Mouse (Mus musculus) MEL (cell line): Measurements from ENCODE around the gene Gatad2b. TPM values are rescaled to one million over a fixed set of nuclear protein-coding genes. Genes with fewer than 3 reads are reported as not detected.
"Not testable (repeated sequence)": the region's sequence is repeated elsewhere in the genome, so short reads cannot be mapped to it uniquely, and the experiment has no call there.

Experiments used
- DNase-seq: peaks from one replicate; pipeline ENCODE4 v3.0.0; 2011; ENCODE audit warnings: low read depth, low spot score
- H3K27ac ChIP-seq: 2 replicates; pipeline ENCODE4 v1.5.1; 2012; ENCODE audit warnings: low read depth, mild to moderate bottlenecking, control low read depth, low read length, moderate library complexity; ENCODE audit not compliant: control insufficient read depth
- H3K27me3 ChIP-seq, 2 experiments: fragments of 150-350 bp in 1 of 2; sonication (generic) in 1 of 2; 2 replicates each; pipeline ENCODE4 v1.6.1; 2012; ENCODE audit warnings: low read length in 2 of 2, mild to moderate bottlenecking in 2 of 2, improper control_type of control experiment in 1 of 2, moderate library complexity in 1 of 2; ENCODE audit not compliant: insufficient read depth in 2 of 2, control insufficient read depth in 1 of 2
- H3K36me3 ChIP-seq, 2 experiments: 2 replicates each; pipeline ENCODE4 v1.6.1; 2012 to 2014; ENCODE audit warnings: low read length in 2 of 2, improper control_type of control experiment in 1 of 2, inconsistent platforms in 1 of 2, mild to moderate bottlenecking in 1 of 2; ENCODE audit not compliant: insufficient read depth in 2 of 2, control insufficient read depth in 1 of 2
- H3K4me1 ChIP-seq, 2 experiments: fragments of 150-350 bp in 1 of 2; sonication (generic) in 1 of 2; 2 replicates each; pipeline ENCODE4 v1.6.1; 2012; ENCODE audit warnings: low read length in 2 of 2, improper control_type of control experiment in 1 of 2, mild to moderate bottlenecking in 1 of 2; ENCODE audit not compliant: insufficient read depth in 2 of 2, control insufficient read depth in 1 of 2
- H3K4me3 ChIP-seq, 2 experiments: fragments of 150-350 bp in 1 of 2; sonication (generic) in 1 of 2; 2 replicates each; pipeline ENCODE4 v1.5.1; 2012; ENCODE audit warnings: low read depth in 2 of 2, low read length in 2 of 2, mild to moderate bottlenecking in 2 of 2, moderate library complexity in 2 of 2, control low read depth in 1 of 2, improper control_type of control experiment in 1 of 2; ENCODE audit not compliant: control insufficient read depth in 1 of 2, insufficient read depth in 1 of 2
- H3K79me2 ChIP-seq: 2 replicates; pipeline ENCODE4 v1.6.1; 2012; ENCODE audit warnings: mild to moderate bottlenecking, low read length, moderate library complexity; ENCODE audit not compliant: control insufficient read depth, poor library complexity, insufficient read depth
- H3K9ac ChIP-seq: 2 replicates; pipeline ENCODE4 v1.6.1; 2012; ENCODE audit warnings: low read depth, mild to moderate bottlenecking, control low read depth, low read length, moderate library complexity; ENCODE audit not compliant: control insufficient read depth, poor library complexity, severe bottlenecking
- H3K9me3 ChIP-seq: fragments of 150-350 bp; sonication (generic); replicated peaks from 2 replicates; pipeline ENCODE4 v1.6.1; 2012; ENCODE audit warnings: mild to moderate bottlenecking, low read length, improper control_type of control experiment, moderate library complexity; ENCODE audit not compliant: insufficient read depth
- CHD2 ChIP-seq: IDR thresholded peaks from 2 replicates; pipeline ENCODE4 v1.6.1; 2011; ENCODE audit warnings: low read length, improper control_type of control experiment
- CTCF ChIP-seq, 3 experiments: IDR thresholded peaks in 2 of 3; conservative IDR thresholded peaks in 1 of 3; 2 replicates each; pipeline ENCODE4 v1.5.1; 2011 to 2012; ENCODE audit warnings: low read length in 3 of 3, low read depth in 2 of 3, mild to moderate bottlenecking in 2 of 3, improper control_type of control experiment in 1 of 3, inconsistent platforms in 1 of 3, mixed read lengths in 1 of 3, moderate library complexity in 1 of 3; ENCODE audit not compliant: control insufficient read depth in 1 of 3, insufficient read depth in 1 of 3, poor library complexity in 1 of 3, severe bottlenecking in 1 of 3
- E2F4 ChIP-seq: IDR thresholded peaks from 2 replicates; pipeline ENCODE4 v1.6.1; 2011; ENCODE audit warnings: low read depth, low read length, improper control_type of control experiment, borderline replicate concordance
- MAZ ChIP-seq: IDR thresholded peaks from 2 replicates; pipeline ENCODE4 v1.6.1; 2012; ENCODE audit warnings: low read depth, mild to moderate bottlenecking, inconsistent platforms, low read length, improper control_type of control experiment
- MXI1 ChIP-seq: IDR thresholded peaks from 2 replicates; pipeline ENCODE4 v1.6.1; 2011; ENCODE audit warnings: mild to moderate bottlenecking, low read depth, low read length, improper control_type of control experiment
- MYC ChIP-seq: IDR thresholded peaks from 2 replicates; pipeline ENCODE4 v1.6.1; 2011; ENCODE audit warnings: low read depth, mild to moderate bottlenecking, low read length, improper control_type of control experiment, moderate library complexity
- POLR2AphosphoS2 ChIP-seq: IDR thresholded peaks from 2 replicates; pipeline ENCODE4 v1.6.1; 2011; ENCODE audit warnings: low read length, improper control_type of control experiment
- POLR2AphosphoS5 ChIP-seq: IDR thresholded peaks from 2 replicates; pipeline ENCODE4 v1.6.1; 2012; ENCODE audit warnings: low read depth, borderline replicate concordance, mild to moderate bottlenecking, inconsistent platforms, low read length, moderate library complexity, mixed read lengths
- RAD21 ChIP-seq: IDR thresholded peaks from 2 replicates; pipeline ENCODE4 v1.6.1; 2011; ENCODE audit warnings: mild to moderate bottlenecking, low read depth, low read length, improper control_type of control experiment
- RCOR1 ChIP-seq: IDR thresholded peaks from 2 replicates; pipeline ENCODE4 v1.6.1; 2012; ENCODE audit warnings: low read depth, mild to moderate bottlenecking, inconsistent platforms, low read length, improper control_type of control experiment
- SIN3A ChIP-seq: IDR thresholded peaks from 2 replicates; pipeline ENCODE4 v1.6.1; 2012; ENCODE audit warnings: low read length, improper control_type of control experiment, inconsistent platforms
- SMC3 ChIP-seq: IDR thresholded peaks from 2 replicates; pipeline ENCODE4 v1.6.1; 2011; ENCODE audit warnings: low read depth, low read length, improper control_type of control experiment
- TAL1 ChIP-seq: IDR thresholded peaks from 2 replicates; pipeline ENCODE4 v1.6.1; 2012; ENCODE audit warnings: mild to moderate bottlenecking, inconsistent platforms, low read length, moderate library complexity, mixed read lengths
- TCF12 ChIP-seq: IDR thresholded peaks from 2 replicates; pipeline ENCODE4 v1.6.1; 2014; ENCODE audit warnings: low read depth, mild to moderate bottlenecking, inconsistent platforms, low read length, improper control_type of control experiment, moderate library complexity
- ZC3H11A ChIP-seq: IDR thresholded peaks from 2 replicates; pipeline ENCODE4 v1.6.1; 2012; ENCODE audit warnings: low read depth, mild to moderate bottlenecking, inconsistent platforms, low read length, improper control_type of control experiment
- ZMIZ1 ChIP-seq: IDR thresholded peaks from 2 replicates; pipeline ENCODE4 v1.6.1; 2012; ENCODE audit warnings: low read depth, mild to moderate bottlenecking, inconsistent platforms, low read length, improper control_type of control experiment, moderate library complexity
- ZNF384 ChIP-seq: IDR thresholded peaks from 2 replicates; pipeline ENCODE4 v1.6.1; 2012; ENCODE audit warnings: low read depth, mild to moderate bottlenecking, inconsistent platforms, low read length, improper control_type of control experiment
- polyA plus RNA-seq, 2 experiments: library from polyadenylated mRNA; stranded (reverse) in 1 of 2; unstranded in 1 of 2; fragments of >175 nt in 1 of 2; fragments of >200 nt in 1 of 2; gene quantifications; 2 replicates each; pipeline versions ENCODE4 v1.2.1 to v1.2.4; 2012; ENCODE audit warnings: low replicate concordance in 2 of 2, low read depth in 1 of 2; ENCODE audit not compliant: insufficient read length in 2 of 2, insufficient read depth in 1 of 2, missing spikeins in 1 of 2
- total RNA-seq: library from RNA; depleted of rRNA; stranded (reverse); fragments of 300-350 nt; gene quantifications from 2 replicates; pipeline ENCODE4 v1.2.3, GENCODE M21; 2012

Gatad2b gene
- total and polyA plus RNA-seq, 3 experiments: 9.1 to 37.6 TPM; not detected in 1

GRCm38 (mm10) chr3:90284150-90284549 lies 8.8 kb upstream of the Gatad2b start:
- no peak overlapping the region for H3K27ac ChIP-seq
- peaks cover 0 to 6% of the 10 kb centered on the region in 2 experiments; a peak in 1 of 4 replicates for H3K36me3 ChIP-seq
- no peaks in the 10 kb centered on the region for H3K27me3 ChIP-seq
- H3K4me3 ChIP-seq: no peak overlapping the region
- H3K4me1 ChIP-seq: no peaks in the 10 kb centered on the region
- peak; percentile 36 for DNase-seq
- H3K9me3 ChIP-seq: no peaks in the 10 kb centered on the region
- TF ChIP-seq RAD21 (peak; percentile 27), MYC (peak; percentile 77; the same call in 1 of the 2 replicates), RCOR1 (no peak), CTCF (IDR thresholded peaks at IDR 0.05 in 2 of 3, conservative IDR thresholded peaks at IDR 0.05 in 1 of 3; ENCODE audit: control insufficient read depth in 1 of 3, insufficient read depth in 1 of 3, low read depth in 2 of 3, low read length in 3 of 3, poor library complexity in 1 of 3, severe bottlenecking in 1 of 3) (peak; percentile 7 to 55 (median 29); a peak in 3 of 6 replicates), SMC3 (peak; percentile 37; the same call in 1 of the 2 replicates), CHD2 (no peak), ZC3H11A (peak; percentile 32; the same call in 1 of the 2 replicates)
- no peaks in the 10 kb centered on the region for H3K79me2 ChIP-seq
- H3K9ac ChIP-seq: no peak overlapping the region

- H3K79me2 ChIP-seq: peaks cover 14% of the 10 kb centered on the region
- not testable (repeated sequence) for H3K4me3 ChIP-seq, H3K9ac ChIP-seq, H3K9me3 ChIP-seq, H3K4me1 ChIP-seq, H3K36me3 ChIP-seq, DNase-seq, H3K27ac ChIP-seq, H3K27me3 ChIP-seq
- peak; percentile 82 for TF ChIP-seq ZNF384
These were observed 3.6 kb upstream of the Gatad2b start for GRCm38 (mm10) chr3:90289403-90289802.

- TF ChIP-seq POLR2AphosphoS5 (no peak), SIN3A (peak; percentile 28; the same call in 1 of the 2 replicates), TCF12 (no peak), MAZ (no peak), SMC3 (peak; percentile 9; the same call in 1 of the 2 replicates), ZMIZ1 (no peak), E2F4 (no peak), ZNF384 (no peak), MXI1 (peak; percentile 32; the same call in 1 of the 2 replicates), POLR2AphosphoS2 (no peak), MYC (no peak), CTCF (IDR thresholded peaks at IDR 0.05 in 2 of 3, conservative IDR thresholded peaks at IDR 0.05 in 1 of 3; ENCODE audit: control insufficient read depth in 1 of 3, insufficient read depth in 1 of 3, low read depth in 2 of 3, low read length in 3 of 3, poor library complexity in 1 of 3, severe bottlenecking in 1 of 3) (peak in 2 of 3 experiments; percentile 11 to 13; a peak in 1 of 6 replicates), RAD21 (peak; percentile 12), TAL1 (no peak)
- Histone ChIP-seq H3K9ac (no peak overlapping the region), H3K4me3 (no peak overlapping the region), H3K4me1 (peaks cover 11 to 12% of the 10 kb centered on the region in 2 experiments), H3K27ac (no peak overlapping the region), H3K9me3 (no peaks in the 10 kb centered on the region), H3K36me3 (peaks cover 0 to 20% of the 10 kb centered on the region in 2 experiments; a peak in 2 of 4 replicates), H3K27me3 (no peaks in the 10 kb centered on the region), H3K79me2 (peaks cover 26% of the 10 kb centered on the region)
- no peak for DNase-seq
These were observed 2.4 kb upstream of the Gatad2b start for GRCm38 (mm10) chr3:90290602-90291001.
